Mouse (Mus musculus) neutrophil, adult 5-6 weeks (primary cell): ENCODE data around the gene P2rx5. TPM values are rescaled to one million over a fixed set of nuclear protein-coding genes. Genes with fewer than 3 reads are reported as not detected.
A peak's percentile ranks its signal among the peaks of the same experiment; 100 is the strongest.

Source experiments
- ATAC-seq: fragments of 151-379, 151-347 bp; 2 replicates; pipeline ENCODE4 v1.8.0; 2017; ENCODE audit warnings: mild to moderate bottlenecking, moderate TSS enrichment; ENCODE audit not compliant: insufficient number of reproducible peaks, poor library complexity, low FRiP score, severe bottlenecking; ENCODE audit errors: extremely low read depth
- total RNA-seq: library from RNA; stranded (forward); fragments of 200-1000 nt; gene quantifications from 2 replicates; pipeline ENCODE4 v1.2.3, GENCODE M21; 2017

The P2rx5 gene
- total RNA-seq, 1 experiment from 2014 or later, result not detected

DNA sequence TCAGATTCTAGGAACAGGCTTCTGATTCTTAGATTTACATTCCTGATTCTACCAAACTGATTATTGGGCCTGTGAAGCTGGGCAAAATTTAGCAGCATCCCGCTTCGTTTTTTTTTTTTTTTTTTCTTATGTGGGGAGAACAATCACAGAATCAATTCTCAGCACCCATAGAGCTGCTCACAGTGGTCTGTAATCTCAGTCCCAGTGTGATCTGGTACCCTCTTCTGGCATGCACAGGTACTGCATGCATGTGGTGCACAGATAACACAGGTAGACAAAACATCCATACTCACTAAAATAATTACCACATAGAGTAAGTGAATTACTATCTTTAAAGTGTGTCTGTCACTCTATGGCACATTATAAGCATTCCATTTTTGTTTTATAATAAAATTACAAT lies 47.4 kb downstream of the P2rx5 start:
- ATAC-seq, result 0 out of 2 replicates have a peak, but pooled peaks have one; percentile 33

DNA sequence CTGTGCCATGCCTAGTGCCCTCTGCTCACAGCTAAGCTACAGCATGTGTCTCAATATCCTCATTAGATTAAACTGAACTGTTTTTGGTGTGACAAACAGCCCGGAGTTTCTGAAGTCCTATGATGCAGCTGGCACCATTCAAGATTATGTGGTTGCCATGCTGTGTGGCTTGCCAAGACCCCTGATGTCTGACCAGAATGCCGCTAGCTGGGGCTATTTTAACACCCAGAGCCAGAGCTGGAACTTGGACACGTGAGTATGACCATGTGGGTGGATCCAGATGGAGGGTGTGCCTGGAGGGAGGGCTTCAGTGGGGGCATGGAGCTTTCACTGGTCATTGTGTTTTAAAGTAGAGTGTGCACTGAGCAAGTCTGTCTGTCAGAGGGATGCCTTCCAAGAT lies 53.7 kb downstream of the P2rx5 start:
- ATAC-seq, result no peak

DNA sequence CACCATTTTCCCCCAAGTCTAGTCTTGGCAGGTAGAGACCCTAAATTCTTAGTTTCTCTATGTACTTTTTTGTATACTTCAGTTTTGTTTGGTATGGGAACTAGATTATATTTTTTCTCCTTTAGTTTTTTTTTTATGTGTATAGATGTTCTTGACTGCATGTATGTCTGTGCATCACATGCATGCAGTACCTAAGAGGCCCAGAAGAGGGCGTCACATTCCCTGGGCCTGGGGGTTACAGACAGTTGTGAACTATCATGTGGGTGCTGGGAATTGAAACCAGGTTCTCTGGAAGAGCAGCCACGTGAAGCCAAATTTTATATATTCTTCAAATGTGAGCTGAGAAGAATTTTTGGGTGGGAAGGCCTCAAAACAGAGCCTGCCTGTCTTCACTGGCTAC lies 59.5 kb downstream of the P2rx5 start:
- ATAC-seq, result no peak

DNA sequence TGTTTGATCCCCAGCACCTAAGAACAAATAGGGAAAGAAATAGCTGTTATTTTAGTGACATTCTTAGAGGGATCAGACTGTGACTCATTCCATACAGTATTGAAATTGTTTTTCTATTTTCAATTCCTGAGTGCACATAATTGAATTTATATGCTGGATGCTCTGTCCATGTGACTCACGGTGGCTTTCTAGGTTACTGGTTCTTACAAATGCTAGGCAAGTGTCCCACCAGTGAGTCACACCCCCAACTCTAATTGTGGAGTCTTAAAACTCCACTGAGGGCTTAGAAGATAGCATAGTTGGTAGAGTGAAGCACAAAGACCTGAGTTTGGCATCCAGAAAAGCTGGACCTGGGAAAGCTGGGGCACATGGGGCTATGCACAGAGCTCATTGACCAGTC lies 60.4 kb downstream of the P2rx5 start:
- no peak for ATAC-seq

Other genes starting within 250 kb of the P2rx5 start
- gene Atp2a3, start 199.3 kb upstream of the P2rx5 start, total RNA-seq, result 240 and 251 TPM in 2 replicates
- gene P2rx1, start 161.3 kb upstream of the P2rx5 start, total RNA-seq, result 2.4 and 2.6 TPM in 2 replicates
- 5.1 and 6.3 TPM in 2 replicates for gene Camkk1, start 141.4 kb upstream of the P2rx5 start, total RNA-seq
- gene Ncbp3, start 112.6 kb upstream of the P2rx5 start, total RNA-seq, result 17.4 and 18.7 TPM in 2 replicates
- 7.6 and 8.5 TPM in 2 replicates for gene Itgae, start 69.8 kb upstream of the P2rx5 start, total RNA-seq
- gene Haspin, start 22.1 kb upstream of the P2rx5 start, total RNA-seq, result 3.9 and 4.3 TPM in 2 replicates
- gene Emc6, start 16.6 kb downstream of the P2rx5 start, total RNA-seq, result 15.4 and 17.8 TPM in 2 replicates
- gene Tax1bp3, start 16.7 kb downstream of the P2rx5 start, total RNA-seq, result 10.2 and 17.1 TPM in 2 replicates
- gene Ctns, start 38.6 kb downstream of the P2rx5 start, total RNA-seq, result 15.7 and 19.0 TPM in 2 replicates
- gene Shpk, start 39.0 kb downstream of the P2rx5 start, total RNA-seq, result 1.4 and 2.4 TPM in 2 replicates
- not detected in 2 replicates for gene Trpv1, start 73.9 kb downstream of the P2rx5 start, total RNA-seq
- gene Trpv3, start 107.0 kb downstream of the P2rx5 start, total RNA-seq, result 0.12 TPM in 1 of 2 replicates, not detected in the other
- gene Aspa, start 169.2 kb downstream of the P2rx5 start, total RNA-seq, result 1.9 TPM in 1 of 2 replicates, not detected in the other
- not detected in 2 replicates for gene Gm49340, start 169.3 kb downstream of the P2rx5 start, total RNA-seq
- not detected in 2 replicates for gene Spata22, start 169.3 kb downstream of the P2rx5 start, total RNA-seq
- not detected in 2 replicates for gene Olfr20, start 190.4 kb downstream of the P2rx5 start, total RNA-seq
- gene Olfr376, start 210.8 kb downstream of the P2rx5 start, total RNA-seq, result not detected in 2 replicates
- gene Olfr1, start 239.2 kb downstream of the P2rx5 start, total RNA-seq, result not detected in 2 replicates